Mouse (Mus musculus): ENCODE data around the gene Gabrb3. TPM values are rescaled to one million over a fixed set of nuclear protein-coding genes. Genes with fewer than 3 reads are reported as not detected.
"Not testable (repeated sequence)": the region's sequence is repeated elsewhere in the genome, so short reads cannot be mapped to it uniquely, and the experiment has no call there.

Gene Gabrb3
- polyA plus RNA-seq, 1 experiment from 2014 or later = 1.9 TPM

DNA sequence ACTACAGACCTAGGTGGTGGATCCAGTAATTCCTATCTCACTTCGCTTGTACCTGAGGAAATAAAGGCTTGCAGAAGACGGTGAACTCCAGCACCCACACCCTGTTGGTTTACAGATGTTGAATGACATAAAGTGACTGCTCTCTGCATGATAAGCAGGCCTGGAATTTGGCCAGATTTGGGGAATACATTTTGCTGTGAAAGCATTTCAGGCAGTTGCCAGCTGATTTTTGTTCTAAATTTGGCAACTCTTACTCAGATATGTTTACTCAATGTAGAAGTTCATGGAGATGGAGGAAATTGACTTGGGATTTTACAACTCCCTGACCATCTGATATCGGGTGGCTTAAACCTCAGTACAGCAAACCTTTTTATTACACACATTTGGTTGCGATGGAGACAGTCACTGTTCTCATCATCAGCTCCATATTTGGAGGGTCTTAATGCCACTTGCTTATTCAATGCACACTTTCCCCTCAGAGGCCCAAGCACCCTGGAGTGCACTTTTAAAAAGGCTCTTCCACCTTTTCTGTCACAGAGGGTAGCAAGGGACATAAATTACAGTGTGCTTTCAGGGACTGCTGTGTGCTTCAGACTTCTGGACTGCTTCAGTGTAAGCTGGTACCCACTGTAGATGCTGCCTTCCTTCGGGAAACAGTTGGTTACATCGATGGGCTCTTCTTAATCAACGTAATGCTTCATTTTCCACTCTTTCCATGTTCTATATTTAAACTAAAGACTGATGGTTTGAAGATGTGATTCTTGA is 287.7 kb downstream of the Gabrb3 start:
- 60% methylated on average over 7 of the region's 7 CpGs for WGBS
- no peak for ATAC-seq (ENCODE audit: insufficient read depth, low FRiP score)

DNA sequence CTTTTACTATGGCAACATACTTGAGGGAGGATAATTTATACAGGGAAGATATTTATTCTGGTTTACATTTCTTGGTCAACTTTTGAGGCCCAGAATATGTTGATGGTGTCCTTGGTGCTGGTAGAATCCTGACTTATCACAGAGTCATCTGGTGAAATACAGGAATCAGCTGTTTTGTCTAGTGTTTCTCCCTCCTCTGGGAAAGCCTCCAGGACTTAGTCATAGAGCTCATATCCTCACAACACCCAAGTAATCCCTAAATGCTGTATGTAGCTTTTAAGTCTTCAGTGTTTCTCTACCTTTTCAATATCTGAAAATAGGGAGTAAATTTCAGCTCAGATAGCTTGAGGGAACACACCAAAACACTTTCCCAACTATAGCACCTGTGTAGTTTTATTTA is 292.2 kb downstream of the Gabrb3 start:
- no peak overlapping the region for H3K4me3 ChIP-seq (replicated peaks; ENCODE audit: low read length)
- H3K9ac ChIP-seq (ENCODE audit: low read length) = no peak overlapping the region
- no peaks in the 10 kb centered on the region for H3K9me3 ChIP-seq (replicated peaks; ENCODE audit: control insufficient read depth, low read length)
- no peak overlapping the region for H3K27ac ChIP-seq (ENCODE audit: low read length)
- ATAC-seq (ENCODE audit: insufficient read depth, low FRiP score) = no peak
- no peak overlapping the region for H3K4me2 ChIP-seq (ENCODE audit: low read depth, low read length)
- no peaks in the 10 kb centered on the region for H3K36me3 ChIP-seq (ENCODE audit: control insufficient read depth, insufficient read depth, low read length)
- peaks cover 7% of the 10 kb centered on the region; the same call in 1 of the 2 replicates for H3K4me1 ChIP-seq (ENCODE audit: control insufficient read depth, insufficient read depth, low read length)
- no peaks in the 10 kb centered on the region for H3K27me3 ChIP-seq (ENCODE audit: control insufficient read depth, insufficient read depth, low read length)

More for the DNA sequence above, 287.7 kb downstream of the Gabrb3 start:
- Histone ChIP-seq H3K27me3 (ENCODE audit: control insufficient read depth, insufficient read depth, low read length) (no peaks in the 10 kb centered on the region), H3K4me1 (ENCODE audit: control insufficient read depth, insufficient read depth, low read length) (peaks cover 10% of the 10 kb centered on the region; the same call in 1 of the 2 replicates), H3K4me2 (ENCODE audit: low read depth, low read length) (no peak overlapping the region), H3K9ac (ENCODE audit: low read length) (no peak overlapping the region), H3K27ac (ENCODE audit: low read length) (no peak overlapping the region), H3K4me3 (replicated peaks; ENCODE audit: low read length) (no peak overlapping the region), H3K9me3 (replicated peaks; ENCODE audit: control insufficient read depth, low read length) (no peaks in the 10 kb centered on the region), H3K36me3 (ENCODE audit: control insufficient read depth, insufficient read depth, low read length) (no peaks in the 10 kb centered on the region)

DNA sequence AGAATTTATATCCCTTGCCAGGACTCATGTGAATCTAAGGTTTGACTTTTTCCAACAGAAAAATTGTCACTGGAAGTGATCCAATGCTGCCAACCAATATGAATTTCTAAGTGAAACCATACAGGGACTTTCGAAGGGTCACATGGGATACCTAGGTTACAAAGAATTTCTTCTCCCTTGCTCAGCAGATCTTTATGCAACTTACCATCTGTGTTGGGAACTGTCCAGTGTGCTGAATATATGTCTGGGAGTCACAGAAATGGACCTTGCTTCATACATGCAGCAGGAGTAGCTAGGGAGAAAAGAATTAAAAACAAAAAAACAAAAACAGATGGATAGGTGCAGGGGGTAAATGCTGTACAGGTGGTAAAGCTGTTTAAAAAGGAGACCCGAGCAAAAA is 327.3 kb downstream of the Gabrb3 start:
- no peak overlapping the region for H3K9ac ChIP-seq (ENCODE audit: low read length)
- H3K4me3 ChIP-seq (replicated peaks; ENCODE audit: low read length) = no peak overlapping the region
- H3K27me3 ChIP-seq (ENCODE audit: control insufficient read depth, insufficient read depth, low read length) = no peaks in the 10 kb centered on the region
- H3K4me1 ChIP-seq (ENCODE audit: control insufficient read depth, insufficient read depth, low read length) = no peaks in the 10 kb centered on the region
- H3K9me3 ChIP-seq (replicated peaks; ENCODE audit: control insufficient read depth, low read length) = no peaks in the 10 kb centered on the region
- 74% methylated on average over 2 of the region's 2 CpGs for WGBS
- no peak overlapping the region for H3K4me2 ChIP-seq (ENCODE audit: low read depth, low read length)
- no peak for ATAC-seq (ENCODE audit: insufficient read depth, low FRiP score)
- no peaks in the 10 kb centered on the region for H3K36me3 ChIP-seq (ENCODE audit: control insufficient read depth, insufficient read depth, low read length)
- no peak overlapping the region for H3K27ac ChIP-seq (ENCODE audit: low read length)

DNA sequence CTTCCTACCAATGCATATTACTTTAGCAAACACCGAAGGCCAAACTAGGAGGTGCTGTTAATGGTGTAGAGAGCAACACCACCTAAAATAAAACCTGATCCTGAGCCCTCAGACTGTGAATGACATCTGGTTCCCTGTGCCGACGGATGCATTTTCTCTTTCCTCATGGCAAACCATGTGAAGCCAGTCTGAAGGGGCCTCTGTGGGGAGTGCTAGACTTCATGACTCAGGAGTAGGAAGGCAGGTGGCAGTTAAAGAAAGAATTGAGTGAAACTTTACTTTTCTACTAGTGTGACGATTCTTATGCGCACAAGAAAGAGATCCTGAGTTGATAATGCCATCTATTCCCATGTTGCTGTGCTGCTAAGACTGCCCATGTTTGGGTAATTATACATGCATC is 341.0 kb downstream of the Gabrb3 start:
- Histone ChIP-seq H3K4me3 (replicated peaks; ENCODE audit: low read length) (no peak overlapping the region), H3K36me3 (ENCODE audit: control insufficient read depth, insufficient read depth, low read length) (no peaks in the 10 kb centered on the region), H3K9ac (ENCODE audit: low read length) (no peak overlapping the region), H3K9me3 (replicated peaks; ENCODE audit: control insufficient read depth, low read length) (no peaks in the 10 kb centered on the region), H3K4me2 (ENCODE audit: low read depth, low read length) (no peak overlapping the region), H3K27me3 (ENCODE audit: control insufficient read depth, insufficient read depth, low read length) (no peaks in the 10 kb centered on the region), H3K4me1 (ENCODE audit: control insufficient read depth, insufficient read depth, low read length) (no peaks in the 10 kb centered on the region), H3K27ac (ENCODE audit: low read length) (no peak overlapping the region)
- 81% methylated on average over 5 of the region's 5 CpGs for WGBS
- ATAC-seq (ENCODE audit: insufficient read depth, low FRiP score) = no peak

DNA sequence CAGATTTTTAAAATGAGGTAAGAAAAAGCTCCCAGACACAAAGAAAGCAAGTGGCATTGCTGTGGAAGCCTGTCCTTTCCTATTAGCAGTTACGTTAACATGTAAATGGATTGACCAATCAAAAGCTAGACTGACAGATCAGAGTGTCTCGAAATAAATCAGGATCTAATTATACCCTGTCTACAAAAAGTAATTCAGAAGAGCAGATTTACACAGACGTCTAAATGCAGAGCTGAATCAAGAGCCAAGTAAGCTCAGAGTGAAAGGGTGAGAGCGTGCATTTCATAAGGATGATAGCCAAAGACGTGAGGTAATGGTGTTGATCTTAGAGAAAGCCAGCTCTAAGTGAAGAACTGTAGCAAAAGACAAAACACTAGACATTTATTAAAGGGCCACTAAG is 359.3 kb downstream of the Gabrb3 start:
- H3K27me3 ChIP-seq (ENCODE audit: control insufficient read depth, insufficient read depth, low read length) = no peaks in the 10 kb centered on the region
- no peaks in the 10 kb centered on the region for H3K9me3 ChIP-seq (replicated peaks; ENCODE audit: control insufficient read depth, low read length)
- no peak for ATAC-seq (ENCODE audit: insufficient read depth, low FRiP score)
- H3K9ac ChIP-seq (ENCODE audit: low read length) = no peak overlapping the region
- no peaks in the 10 kb centered on the region for H3K36me3 ChIP-seq (ENCODE audit: control insufficient read depth, insufficient read depth, low read length)
- no peak overlapping the region for H3K4me3 ChIP-seq (replicated peaks; ENCODE audit: low read length)
- H3K27ac ChIP-seq (ENCODE audit: low read length) = no peak overlapping the region
- WGBS = 63% methylated on average over 5 of the region's 5 CpGs
- no peak overlapping the region for H3K4me2 ChIP-seq (ENCODE audit: low read depth, low read length)
- H3K4me1 ChIP-seq (ENCODE audit: control insufficient read depth, insufficient read depth, low read length) = no peaks in the 10 kb centered on the region

DNA sequence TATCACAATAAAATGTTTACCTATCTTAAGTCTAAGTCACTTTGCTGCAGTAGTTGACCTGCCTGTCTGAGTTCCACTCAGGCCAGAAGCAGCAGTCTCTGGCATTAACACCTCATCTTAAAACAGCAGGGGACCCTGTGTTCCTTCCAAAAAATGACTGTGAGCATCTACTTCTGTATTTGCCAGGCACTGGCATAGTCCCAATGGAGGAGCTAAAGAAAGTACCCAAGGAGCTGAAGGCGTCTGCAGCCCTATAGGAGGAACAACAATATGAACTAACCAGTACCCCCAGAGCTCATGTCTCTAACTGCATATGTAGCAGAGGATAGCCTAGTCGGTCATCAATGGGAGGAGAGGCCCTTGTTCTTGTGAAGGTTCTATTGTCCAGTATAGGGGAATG is 366.6 kb downstream of the Gabrb3 start:
- H3K27ac ChIP-seq (ENCODE audit: low read length); H3K9me3 ChIP-seq (replicated peaks; ENCODE audit: control insufficient read depth, low read length); ATAC-seq (ENCODE audit: insufficient read depth, low FRiP score); H3K4me1 ChIP-seq (ENCODE audit: control insufficient read depth, insufficient read depth, low read length); H3K4me2 ChIP-seq (ENCODE audit: low read depth, low read length); H3K36me3 ChIP-seq (ENCODE audit: control insufficient read depth, insufficient read depth, low read length); H3K9ac ChIP-seq (ENCODE audit: low read length); H3K27me3 ChIP-seq (ENCODE audit: control insufficient read depth, insufficient read depth, low read length); H3K4me3 ChIP-seq (replicated peaks; ENCODE audit: low read length): not testable (repeated sequence)
- 78% methylated on average over 2 of the region's 2 CpGs for WGBS

DNA sequence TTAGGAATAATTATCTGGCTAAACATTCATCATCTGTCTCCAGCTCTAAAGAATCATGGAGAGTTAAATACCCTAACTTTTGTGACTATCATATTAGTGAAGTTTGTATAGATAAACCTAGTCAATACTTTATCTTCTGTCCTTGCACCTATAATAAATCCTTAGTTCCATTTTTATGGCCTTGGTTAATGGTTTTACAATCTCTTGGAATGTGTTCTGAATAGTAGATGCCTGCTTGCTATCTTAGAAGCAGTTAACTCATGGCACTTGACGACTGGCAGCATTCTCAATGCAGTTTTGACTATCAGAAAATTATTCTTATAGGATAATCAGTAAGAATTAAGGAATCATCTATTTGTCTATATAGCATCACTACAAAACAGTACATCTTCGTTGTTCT is 368.0 kb downstream of the Gabrb3 start:
- H3K4me2 ChIP-seq (ENCODE audit: low read depth, low read length) = no peak overlapping the region
- ATAC-seq (ENCODE audit: insufficient read depth, low FRiP score) = no peak
- WGBS = 41% methylated on average over 2 of the region's 2 CpGs

DNA sequence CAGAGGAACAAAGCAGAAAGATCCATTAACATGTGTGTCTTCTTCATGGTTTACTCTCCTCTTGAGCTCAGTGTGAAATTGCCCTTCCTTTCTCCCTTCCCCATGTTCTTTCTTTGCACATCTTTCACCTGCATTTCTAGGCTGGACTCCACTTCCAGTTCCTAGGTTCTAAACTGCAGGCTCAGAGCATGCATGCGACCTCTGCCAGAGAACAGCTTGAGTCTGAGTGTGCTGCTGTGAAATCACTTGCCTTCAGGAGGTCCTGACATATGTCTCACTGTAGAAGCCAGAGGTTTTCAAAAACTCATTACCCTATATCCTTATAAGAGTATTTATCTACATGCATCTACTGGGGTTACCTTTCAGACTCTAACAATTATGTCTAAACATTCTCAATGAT is 383.8 kb downstream of the Gabrb3 start:
- Histone ChIP-seq H3K9me3 (replicated peaks; ENCODE audit: control insufficient read depth, low read length) (no peaks in the 10 kb centered on the region), H3K27ac (ENCODE audit: low read length) (no peak overlapping the region), H3K36me3 (ENCODE audit: control insufficient read depth, insufficient read depth, low read length) (no peaks in the 10 kb centered on the region), H3K4me2 (ENCODE audit: low read depth, low read length) (no peak overlapping the region), H3K9ac (ENCODE audit: low read length) (no peak overlapping the region), H3K27me3 (ENCODE audit: control insufficient read depth, insufficient read depth, low read length) (no peaks in the 10 kb centered on the region), H3K4me1 (ENCODE audit: control insufficient read depth, insufficient read depth, low read length) (no peaks in the 10 kb centered on the region), H3K4me3 (replicated peaks; ENCODE audit: low read length) (no peak overlapping the region)
- WGBS = 73% methylated on average over 1 of the region's 1 CpGs
- ATAC-seq (ENCODE audit: insufficient read depth, low FRiP score) = no peak

More for the DNA sequence above, 368.0 kb downstream of the Gabrb3 start:
- Histone ChIP-seq H3K27ac (ENCODE audit: low read length) (no peak overlapping the region), H3K4me3 (replicated peaks; ENCODE audit: low read length) (no peak overlapping the region), H3K4me1 (ENCODE audit: control insufficient read depth, insufficient read depth, low read length) (no peaks in the 10 kb centered on the region), H3K9me3 (replicated peaks; ENCODE audit: control insufficient read depth, low read length) (no peaks in the 10 kb centered on the region), H3K36me3 (ENCODE audit: control insufficient read depth, insufficient read depth, low read length) (no peaks in the 10 kb centered on the region), H3K27me3 (ENCODE audit: control insufficient read depth, insufficient read depth, low read length) (no peaks in the 10 kb centered on the region), H3K9ac (ENCODE audit: low read length) (no peak overlapping the region)

DNA sequence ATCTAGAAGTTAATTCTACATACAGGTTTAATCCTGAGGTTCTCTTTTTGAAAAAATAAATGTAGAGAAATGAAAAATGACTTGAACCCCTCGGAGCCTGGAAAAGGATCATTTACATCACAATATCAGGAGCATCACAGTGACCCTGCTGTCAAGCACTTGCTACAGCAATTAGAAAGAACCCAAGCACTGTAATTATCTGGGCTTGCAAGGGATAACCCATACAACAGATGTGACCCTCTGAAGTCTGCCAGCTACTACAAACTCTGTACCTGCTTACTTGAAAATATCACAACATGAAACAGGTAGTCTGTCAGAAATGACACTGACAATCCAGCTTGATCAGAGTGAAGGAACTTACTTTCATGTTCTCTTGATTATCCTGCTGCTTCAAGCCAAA is 394.2 kb downstream of the Gabrb3 start:
- no peak overlapping the region for H3K27ac ChIP-seq (ENCODE audit: low read length)
- no peak for ATAC-seq (ENCODE audit: insufficient read depth, low FRiP score)
- WGBS = 72% methylated on average over 1 of the region's 1 CpGs
- H3K27me3 ChIP-seq (ENCODE audit: control insufficient read depth, insufficient read depth, low read length) = no peaks in the 10 kb centered on the region
- no peaks in the 10 kb centered on the region for H3K36me3 ChIP-seq (ENCODE audit: control insufficient read depth, insufficient read depth, low read length)
- no peak overlapping the region for H3K4me3 ChIP-seq (replicated peaks; ENCODE audit: low read length)
- H3K4me2 ChIP-seq (ENCODE audit: low read depth, low read length) = no peak overlapping the region
- no peaks in the 10 kb centered on the region for H3K4me1 ChIP-seq (ENCODE audit: control insufficient read depth, insufficient read depth, low read length)
- no peak overlapping the region for H3K9ac ChIP-seq (ENCODE audit: low read length)
- H3K9me3 ChIP-seq (replicated peaks; ENCODE audit: control insufficient read depth, low read length) = no peaks in the 10 kb centered on the region

Data from stomach, embryonic 16.5 days (tissue).